Mouse (Mus musculus) gastrocnemius, adult 8-10 months (tissue): Measurements from ENCODE around the gene Rasgef1b. TPM values are rescaled to one million over a fixed set of nuclear protein-coding genes. Genes with fewer than 3 reads are reported as not detected.

ENCODE experiments used
- DNase-seq, 2 experiments: peaks; one replicate each; pipeline ENCODE4 v3.0.0; 2022; ENCODE audit warnings: low spot score in 2 of 2
- total RNA-seq, 4 experiments: library from RNA; stranded (reverse); gene quantifications; 2 replicates each; pipeline ENCODE4 v1.2.4; 2022

The Rasgef1b gene
- total RNA-seq, 4 experiments from 2014 or later = 0.24 to 0.36 (median 0.35) TPM; not detected in 1

- no peak for DNase-seq
Measured at GRCm38 (mm10) chr5:99327019-99327418, 401.8 kb downstream of the Rasgef1b start.

- no peak for DNase-seq
Measured at GRCm38 (mm10) chr5:99325301-99325700, 403.6 kb downstream of the Rasgef1b start.

- DNase-seq = no peak
Measured at GRCm38 (mm10) chr5:99320783-99321182, 408.1 kb downstream of the Rasgef1b start.

- no peak for DNase-seq
Measured at GRCm38 (mm10) chr5:99297939-99298338, 430.9 kb downstream of the Rasgef1b start.

GRCm38 (mm10) chr5:99296348-99296747, 432.5 kb downstream of the Rasgef1b start:
- DNase-seq = no peak

GRCm38 (mm10) chr5:99292287-99292851, 436.5 kb downstream of the Rasgef1b start:
- DNase-seq = no peak

- no peak for DNase-seq
Measured at GRCm38 (mm10) chr5:99291084-99291830, 437.6 kb downstream of the Rasgef1b start.

- DNase-seq = no peak
Measured at GRCm38 (mm10) chr5:99288262-99288661, 440.6 kb downstream of the Rasgef1b start.

GRCm38 (mm10) chr5:99287647-99288185, 441.1 kb downstream of the Rasgef1b start:
- DNase-seq = no peak

GRCm38 (mm10) chr5:99286575-99286974, 442.3 kb downstream of the Rasgef1b start:
- no peak for DNase-seq

GRCm38 (mm10) chr5:99286024-99286423, 442.8 kb downstream of the Rasgef1b start:
- no peak for DNase-seq

GRCm38 (mm10) chr5:99284369-99284768, 444.5 kb downstream of the Rasgef1b start:
- DNase-seq = no peak

- DNase-seq = no peak
Measured at GRCm38 (mm10) chr5:99283636-99284035, 445.2 kb downstream of the Rasgef1b start.

GRCm38 (mm10) chr5:99280536-99280935, 448.3 kb downstream of the Rasgef1b start:
- DNase-seq = no peak

- DNase-seq = no peak
Measured at GRCm38 (mm10) chr5:99279016-99279757, 449.7 kb downstream of the Rasgef1b start.

- no peak for DNase-seq
Measured at GRCm38 (mm10) chr5:99278364-99278763, 450.5 kb downstream of the Rasgef1b start.

- no peak for DNase-seq
Measured at GRCm38 (mm10) chr5:99277536-99277935, 451.3 kb downstream of the Rasgef1b start.

- DNase-seq = no peak
Measured at GRCm38 (mm10) chr5:99274119-99274563, 454.7 kb downstream of the Rasgef1b start.

- DNase-seq = no peak
Measured at GRCm38 (mm10) chr5:99271531-99271930, 457.3 kb downstream of the Rasgef1b start.

GRCm38 (mm10) chr5:99269131-99269530, 459.7 kb downstream of the Rasgef1b start:
- DNase-seq = no peak

- no peak for DNase-seq
Measured at GRCm38 (mm10) chr5:99267338-99267737, 461.5 kb downstream of the Rasgef1b start.

GRCm38 (mm10) chr5:99266301-99266700, 462.6 kb downstream of the Rasgef1b start:
- DNase-seq = no peak
